Mouse (Mus musculus) lung, postnatal 10 days (tissue): ENCODE data around the gene Cyp24a1.

ENCODE experiments used
- DNase-seq: peaks from one replicate; pipeline ENCODE4 v3.0.0; 2021

The Cyp24a1 gene

GRCm38 (mm10) chr2:170436204-170436603, 60.7 kb downstream of the Cyp24a1 start:
- no peak for DNase-seq
